Mouse (Mus musculus) Muller cell, postnatal 12 days (primary cell): ENCODE measurements around the gene Atp4a.

Source experiments
- DNase-seq: peaks from one replicate; pipeline ENCODE4 v3.0.0-alpha.2; 2015; ENCODE audit errors: inconsistent ontology term

Atp4a gene

GRCm38 (mm10) chr7:30711942-30712341, at the start of gene Atp4a:
Gene Atp4a, plus strand, starts transcription at chr7:30712209.
- no peak for DNase-seq

- peak; percentile 88 for DNase-seq
These were observed 47.3 kb upstream of the Atp4a start, which contains the start of gene Haus5 for GRCm38 (mm10) chr7:30664529-30665200. Gene Haus5, minus strand, starts transcription at chr7:30664994.

DNA sequence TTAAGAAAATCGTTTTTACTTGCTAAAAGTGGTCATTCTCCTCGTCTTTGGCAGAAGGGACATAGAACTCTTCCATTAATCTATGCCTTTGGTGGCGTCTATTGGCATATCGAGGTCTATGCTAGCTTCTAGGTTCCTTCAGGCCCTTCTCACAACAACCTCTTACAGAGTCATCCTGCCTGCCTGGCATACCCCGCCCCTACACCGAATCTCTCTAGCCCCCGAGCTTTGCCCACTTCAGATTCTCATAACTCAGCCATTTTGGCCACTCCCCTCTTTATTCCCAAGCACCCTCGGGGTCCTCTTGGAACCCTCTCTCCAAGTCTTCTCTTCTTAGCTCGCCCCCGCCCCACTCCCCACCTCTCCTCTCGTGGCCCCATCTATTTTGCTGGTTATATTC, 46.7 kb upstream of the Atp4a start:
- no peak for DNase-seq

DNA sequence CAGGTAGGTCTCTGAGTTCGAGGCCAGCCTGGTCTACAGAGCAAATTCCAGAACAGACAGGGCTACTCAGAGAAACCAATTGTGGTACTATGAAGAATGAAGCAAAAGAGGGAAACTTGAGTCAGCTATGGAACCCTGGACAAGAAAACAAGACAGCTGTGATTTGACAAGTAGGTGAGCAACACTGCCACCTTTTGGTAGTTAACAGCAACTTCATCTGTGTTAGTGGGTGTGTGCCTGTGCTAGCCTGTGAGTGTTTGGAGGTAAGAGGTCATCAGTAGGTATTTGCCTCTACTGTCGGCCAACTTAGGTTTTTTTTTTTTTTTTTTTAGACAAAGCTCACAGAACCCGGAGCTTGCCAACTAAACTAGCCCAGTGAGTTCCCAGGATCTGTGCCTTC, 42.8 kb upstream of the Atp4a start:
- DNase-seq, result no peak

DNA sequence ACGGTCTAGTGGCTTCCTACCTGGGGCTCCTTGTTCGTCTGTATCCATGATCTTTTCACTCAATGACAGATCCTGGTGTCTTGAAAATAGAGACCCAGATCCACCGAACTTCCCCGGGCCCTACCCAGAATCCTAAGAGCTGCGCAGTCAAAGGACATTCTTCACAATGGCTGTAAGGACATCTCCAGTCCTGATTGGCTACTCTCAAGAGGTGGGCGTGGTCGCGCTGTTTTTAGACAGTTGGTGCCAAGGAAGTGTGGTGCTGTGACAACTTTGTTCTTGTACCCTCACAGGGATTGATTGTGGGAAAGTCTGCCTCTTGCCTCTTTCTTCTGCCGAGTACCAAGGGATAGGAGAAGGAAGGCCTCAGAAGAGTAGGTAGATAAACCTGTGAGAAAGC, 40.5 kb upstream of the Atp4a start, which contains the start of gene Pmis2:
Pmis2 (minus strand) TSS at position 126 of the 400 bp plus-strand sequence.
- no peak for DNase-seq

DNA sequence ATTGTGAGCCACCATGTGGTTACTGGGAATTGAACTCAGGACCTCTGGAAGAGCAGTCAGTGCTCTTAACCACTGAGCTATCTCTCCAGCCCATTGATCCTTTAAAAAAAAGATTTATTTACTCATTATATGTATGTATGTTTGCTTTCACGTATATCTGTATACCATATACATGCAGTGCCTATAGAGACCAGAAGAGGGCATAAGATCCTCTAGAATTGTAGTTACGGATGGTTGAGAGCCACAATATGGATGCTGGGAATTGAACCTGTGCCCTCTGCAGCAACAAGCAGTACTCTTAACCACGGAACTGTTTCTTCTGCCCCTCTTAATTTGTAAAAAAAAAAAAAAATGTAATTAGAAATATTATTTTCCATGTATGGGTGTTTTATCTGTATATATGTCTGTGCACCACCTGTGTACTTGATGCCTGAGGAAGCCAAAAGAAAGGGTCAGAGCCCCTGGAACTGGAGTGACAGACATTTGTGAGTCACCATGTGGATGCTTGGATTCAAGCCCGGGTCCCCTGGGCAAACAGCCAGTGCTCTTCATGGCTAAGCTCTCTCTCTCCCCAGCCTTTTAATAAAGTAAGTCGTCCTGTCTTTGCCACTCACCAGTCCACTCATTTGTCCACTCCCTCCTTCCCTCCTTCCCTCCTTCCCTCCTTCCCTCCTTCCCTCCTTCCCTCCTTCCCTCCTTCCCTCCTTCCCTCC, 33.6 kb upstream of the Atp4a start:
- peak; percentile 91 for DNase-seq

GRCm38 (mm10) chr7:30681897-30682296, 30.1 kb upstream of the Atp4a start:
- no peak for DNase-seq

DNA sequence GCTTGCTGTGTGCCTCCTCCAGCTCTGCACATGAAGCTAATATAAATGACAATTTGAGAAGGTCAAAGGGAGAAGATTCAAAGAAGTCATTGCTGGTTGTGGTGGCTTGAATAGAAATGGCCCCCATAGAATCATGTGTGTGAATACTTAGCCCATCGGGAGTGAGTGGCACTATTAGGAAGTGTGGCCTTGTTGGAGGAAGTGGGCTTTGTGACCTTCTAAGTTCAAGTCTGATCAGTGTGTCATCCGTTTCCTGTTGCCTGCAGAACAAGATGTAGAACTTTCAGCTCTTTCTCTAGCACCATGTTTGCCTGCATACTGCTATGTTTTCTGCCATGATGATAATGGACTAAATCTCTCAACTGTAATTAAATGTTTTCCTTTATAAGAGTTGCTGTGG, 28.6 kb upstream of the Atp4a start:
- DNase-seq, result no peak

DNA sequence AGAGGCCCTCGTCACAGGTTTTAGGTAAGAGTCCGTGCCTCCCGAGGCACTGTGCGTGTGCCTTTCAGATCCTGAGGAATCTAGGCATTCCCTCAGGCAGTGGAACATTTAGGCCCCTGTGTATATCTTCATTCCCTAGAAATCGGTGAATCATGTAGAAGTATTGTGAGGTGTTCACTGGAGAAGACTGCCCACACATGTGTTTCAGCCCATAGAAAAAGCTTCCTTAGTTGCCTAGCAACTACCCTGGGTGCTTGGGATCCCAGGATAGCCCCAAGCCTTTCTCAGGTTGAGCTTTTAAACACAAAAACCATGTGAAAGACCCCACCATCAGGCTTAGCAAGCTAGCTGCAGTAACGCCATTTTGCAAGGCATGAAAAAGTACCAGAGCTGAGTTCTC, 23.7 kb upstream of the Atp4a start:
- no peak for DNase-seq

GRCm38 (mm10) chr7:30698101-30698500, 13.9 kb upstream of the Atp4a start:
- DNase-seq, result no peak

GRCm38 (mm10) chr7:30698589-30698988, 13.4 kb upstream of the Atp4a start, which contains the start of gene 2200002J24Rik:
Gene 2200002J24Rik, plus strand, starts transcription at chr7:30698926.
- DNase-seq, result peak; percentile 7

GRCm38 (mm10) chr7:30706214-30706882, 5.7 kb upstream of the Atp4a start:
- DNase-seq, result no peak

- no peak for DNase-seq
These were observed 4.6 kb upstream of the Atp4a start for GRCm38 (mm10) chr7:30707441-30707840.

GRCm38 (mm10) chr7:30717006-30717715, 5.2 kb downstream of the Atp4a start:
- DNase-seq, result peak; percentile 94

- DNase-seq, result no peak
These were observed 5.7 kb downstream of the Atp4a start for GRCm38 (mm10) chr7:30717716-30718046.

DNA sequence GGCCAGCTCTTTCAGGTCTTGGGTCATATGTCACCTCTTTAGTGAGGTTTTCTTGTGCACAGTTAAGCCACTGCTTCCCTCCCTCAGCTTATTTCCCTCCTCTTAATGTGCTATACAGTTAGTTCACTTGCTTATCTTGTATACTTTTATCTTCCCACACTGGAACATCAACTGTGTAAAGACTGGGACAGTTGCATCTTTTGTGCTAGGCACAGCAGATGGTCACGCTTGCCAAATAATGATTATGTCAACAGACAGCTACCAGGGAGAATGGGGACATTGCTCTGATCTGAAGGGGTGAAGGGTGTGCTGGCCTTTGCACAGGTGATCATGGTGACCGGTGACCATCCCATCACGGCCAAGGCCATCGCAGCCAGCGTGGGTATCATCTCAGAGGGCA, 7.7 kb downstream of the Atp4a start:
- no peak for DNase-seq

GRCm38 (mm10) chr7:30721286-30721685, 9.3 kb downstream of the Atp4a start:
- DNase-seq, result no peak

DNA sequence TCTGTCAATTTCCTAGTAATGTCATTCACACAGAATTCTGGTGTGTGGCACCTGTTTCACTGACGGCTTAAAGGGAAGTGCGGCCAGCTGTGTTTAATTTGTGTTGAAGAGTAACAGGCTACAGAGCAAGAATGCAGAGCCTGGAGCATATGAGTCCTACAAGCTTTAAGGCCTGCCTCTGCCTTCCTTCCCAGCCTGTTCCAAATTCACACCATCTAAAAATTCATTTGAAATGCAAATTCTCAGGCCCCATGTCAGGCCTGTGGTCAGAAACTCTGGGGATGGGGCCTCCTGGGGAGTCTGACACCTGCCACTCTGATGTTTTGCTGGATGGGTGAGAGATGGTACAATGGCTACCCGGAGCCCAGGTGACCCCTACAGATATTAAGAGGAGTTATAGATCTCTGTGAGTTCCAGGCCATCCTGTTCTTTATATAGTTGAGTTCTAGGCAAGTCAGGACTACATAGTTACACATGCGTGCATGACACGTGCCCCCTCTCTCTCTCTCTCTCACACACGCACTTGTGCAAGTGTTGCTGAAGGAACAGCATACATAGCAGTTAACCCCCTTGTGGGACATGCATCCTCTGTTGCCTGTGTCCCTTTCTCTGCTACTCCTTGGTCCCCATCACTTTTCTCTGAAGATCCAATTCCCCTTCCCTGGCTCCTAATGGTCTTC, 11.4 kb downstream of the Atp4a start:
- no peak for DNase-seq

- DNase-seq, result peak; percentile 2
These were observed 16.2 kb downstream of the Atp4a start for GRCm38 (mm10) chr7:30728214-30728613.

DNA sequence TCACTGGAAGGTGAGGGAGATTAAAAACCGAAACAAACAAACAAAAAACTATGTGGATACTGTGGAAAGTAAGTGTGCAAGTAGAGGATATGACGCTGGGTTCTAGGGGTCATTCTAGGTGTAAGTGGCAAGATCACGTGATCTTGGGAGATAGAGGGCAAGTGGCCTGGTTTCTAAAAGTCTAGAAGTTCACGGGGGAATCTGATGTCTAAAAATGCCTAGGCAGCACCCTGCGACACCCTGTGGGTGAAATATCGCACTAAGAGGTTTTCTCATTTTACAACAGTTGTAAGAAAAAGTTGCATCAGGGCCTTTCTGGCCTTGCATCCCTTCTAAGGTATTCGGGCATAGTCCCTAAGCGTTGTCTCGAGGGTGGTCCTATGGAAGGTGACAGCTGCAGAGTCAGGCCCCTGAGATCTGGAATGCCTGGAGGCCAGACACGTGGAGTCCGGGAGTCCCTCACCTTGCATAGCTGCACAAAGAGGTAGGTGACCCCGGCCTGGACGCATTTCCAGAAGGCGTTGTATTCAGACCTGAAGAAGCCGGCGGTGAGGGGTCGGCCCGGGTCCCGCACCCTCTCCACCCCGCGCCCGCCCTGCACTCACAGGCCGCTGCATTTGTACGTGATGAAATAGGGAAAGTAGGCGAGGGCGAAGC, 16.9 kb downstream of the Atp4a start:
- no peak for DNase-seq
